Mouse (Mus musculus): Measurements from ENCODE around the gene Mpo. TPM values are rescaled to one million over a fixed set of nuclear protein-coding genes. Genes with fewer than 3 reads are reported as not detected.

Gene Mpo
- total and polyA plus RNA-seq, 3 experiments = 0.05 to 1.7 TPM; not detected in 1

- Histone ChIP-seq H3K9me3 (replicated peaks) (no peaks in the 10 kb centered on the region), H3K4me3 (ENCODE audit: low read depth, low read length) (no peak overlapping the region), H3K4me1 (ENCODE audit: insufficient read depth, low read depth, low read length) (no peaks in the 10 kb centered on the region), H3K27me3 (ENCODE audit: insufficient read depth, low read length) (peaks cover 32% of the 10 kb centered on the region), H3K36me3 (replicated peaks) (no peaks in the 10 kb centered on the region)
- no peak for ATAC-seq (ENCODE audit: extremely low read depth, insufficient number of reproducible peaks, low FRiP score, poor library complexity, severe bottlenecking)
- DNase-seq (ENCODE audit: low spot score) = no peak
- TF ChIP-seq TAL1 (conservative IDR thresholded peaks at IDR 0.05; ENCODE audit: low read depth, low read length) (no peak), GATA2 (IDR thresholded peaks at IDR 0.05; ENCODE audit: borderline replicate concordance, low read depth, low read length) (no peak), GATA1 (IDR thresholded peaks at IDR 0.05; ENCODE audit: borderline replicate concordance, low read length) (no peak), CTCF (IDR thresholded peaks at IDR 0.05; ENCODE audit: low read depth, low read length) (no peak), POLR2AphosphoS5 (IDR thresholded peaks at IDR 0.05; ENCODE audit: insufficient replicate concordance, low read depth, low read length) (no peak)
These were observed 14.9 kb downstream of the Mpo start for GRCm38 (mm10) chr11:87808236-87808635.

GRCm38 (mm10) chr11:87811396-87811795, 18.0 kb downstream of the Mpo start:
- Histone ChIP-seq H3K4me1 (ENCODE audit: insufficient read depth, low read depth, low read length) (no peaks in the 10 kb centered on the region), H3K9me3 (replicated peaks) (no peaks in the 10 kb centered on the region), H3K4me3 (ENCODE audit: low read depth, low read length) (no peak overlapping the region), H3K36me3 (replicated peaks) (no peaks in the 10 kb centered on the region), H3K27me3 (ENCODE audit: insufficient read depth, low read length) (peaks cover 33% of the 10 kb centered on the region)
- TF ChIP-seq GATA2 (IDR thresholded peaks at IDR 0.05; ENCODE audit: borderline replicate concordance, low read depth, low read length) (no peak), TAL1 (conservative IDR thresholded peaks at IDR 0.05; ENCODE audit: low read depth, low read length) (no peak), POLR2AphosphoS5 (IDR thresholded peaks at IDR 0.05; ENCODE audit: insufficient replicate concordance, low read depth, low read length) (no peak), CTCF (IDR thresholded peaks at IDR 0.05; ENCODE audit: low read depth, low read length) (no peak), GATA1 (IDR thresholded peaks at IDR 0.05; ENCODE audit: borderline replicate concordance, low read length) (no peak)
- DNase-seq (ENCODE audit: low spot score) (no peak), ATAC-seq (ENCODE audit: extremely low read depth, insufficient number of reproducible peaks, low FRiP score, poor library complexity, severe bottlenecking) (no peak)

- peaks cover 29% of the 10 kb centered on the region for H3K27me3 ChIP-seq (ENCODE audit: insufficient read depth, low read length)
- TF ChIP-seq TAL1 (conservative IDR thresholded peaks at IDR 0.05; ENCODE audit: low read depth, low read length) (no peak), GATA2 (IDR thresholded peaks at IDR 0.05; ENCODE audit: borderline replicate concordance, low read depth, low read length) (no peak), POLR2AphosphoS5 (IDR thresholded peaks at IDR 0.05; ENCODE audit: insufficient replicate concordance, low read depth, low read length) (no peak), GATA1 (IDR thresholded peaks at IDR 0.05; ENCODE audit: borderline replicate concordance, low read length) (no peak), CTCF (IDR thresholded peaks at IDR 0.05; ENCODE audit: low read depth, low read length) (no peak)
- no peaks in the 10 kb centered on the region for H3K4me1 ChIP-seq (ENCODE audit: insufficient read depth, low read depth, low read length)
- ATAC-seq (ENCODE audit: extremely low read depth, insufficient number of reproducible peaks, low FRiP score, poor library complexity, severe bottlenecking) (no peak), DNase-seq (ENCODE audit: low spot score) (no peak)
- no peak overlapping the region for H3K4me3 ChIP-seq (ENCODE audit: low read depth, low read length)
- no peaks in the 10 kb centered on the region for H3K9me3 ChIP-seq (replicated peaks)
- H3K36me3 ChIP-seq (replicated peaks) = no peaks in the 10 kb centered on the region
These were observed 21.4 kb downstream of the Mpo start for GRCm38 (mm10) chr11:87814831-87815230.

GRCm38 (mm10) chr11:87816707-87817442, 23.5 kb downstream of the Mpo start:
- DNase-seq (ENCODE audit: low spot score) = no peak
- no peak for TF ChIP-seq TAL1 (conservative IDR thresholded peaks at IDR 0.05; ENCODE audit: low read depth, low read length)
- no peak for TF ChIP-seq POLR2AphosphoS5 (IDR thresholded peaks at IDR 0.05; ENCODE audit: insufficient replicate concordance, low read depth, low read length)
- TF ChIP-seq CTCF (IDR thresholded peaks at IDR 0.05; ENCODE audit: low read depth, low read length) = no peak
- no peak for TF ChIP-seq GATA1 (IDR thresholded peaks at IDR 0.05; ENCODE audit: borderline replicate concordance, low read length)
- TF ChIP-seq GATA2 (IDR thresholded peaks at IDR 0.05; ENCODE audit: borderline replicate concordance, low read depth, low read length) = no peak
- no peak for ATAC-seq (ENCODE audit: extremely low read depth, insufficient number of reproducible peaks, low FRiP score, poor library complexity, severe bottlenecking)
- no peaks in the 10 kb centered on the region for H3K36me3 ChIP-seq (replicated peaks)
- H3K4me1 ChIP-seq (ENCODE audit: insufficient read depth, low read depth, low read length) = no peaks in the 10 kb centered on the region
- H3K27me3 ChIP-seq (ENCODE audit: insufficient read depth, low read length) = peaks cover 25% of the 10 kb centered on the region
- no peaks in the 10 kb centered on the region for H3K9me3 ChIP-seq (replicated peaks)
- H3K4me3 ChIP-seq (ENCODE audit: low read depth, low read length) = no peak overlapping the region

- H3K36me3 ChIP-seq (replicated peaks) = no peaks in the 10 kb centered on the region
- no peak overlapping the region for H3K4me3 ChIP-seq (ENCODE audit: low read depth, low read length)
- H3K27me3 ChIP-seq (ENCODE audit: insufficient read depth, low read length) = peaks cover 23% of the 10 kb centered on the region; the same call in 1 of the 2 replicates
- DNase-seq (ENCODE audit: low spot score) (no peak), ATAC-seq (ENCODE audit: extremely low read depth, insufficient number of reproducible peaks, low FRiP score, poor library complexity, severe bottlenecking) (no peak)
- no peaks in the 10 kb centered on the region for H3K9me3 ChIP-seq (replicated peaks)
- TF ChIP-seq POLR2AphosphoS5 (IDR thresholded peaks at IDR 0.05; ENCODE audit: insufficient replicate concordance, low read depth, low read length) (no peak), TAL1 (conservative IDR thresholded peaks at IDR 0.05; ENCODE audit: low read depth, low read length) (no peak), GATA2 (IDR thresholded peaks at IDR 0.05; ENCODE audit: borderline replicate concordance, low read depth, low read length) (no peak), GATA1 (IDR thresholded peaks at IDR 0.05; ENCODE audit: borderline replicate concordance, low read length) (no peak), CTCF (IDR thresholded peaks at IDR 0.05; ENCODE audit: low read depth, low read length) (no peak)
- H3K4me1 ChIP-seq (ENCODE audit: insufficient read depth, low read depth, low read length) = no peaks in the 10 kb centered on the region
These were observed 24.0 kb downstream of the Mpo start for GRCm38 (mm10) chr11:87817443-87817773.

GRCm38 (mm10) chr11:87821502-87821901, 28.1 kb downstream of the Mpo start:
- Histone ChIP-seq H3K4me1 (ENCODE audit: insufficient read depth, low read depth, low read length) (no peaks in the 10 kb centered on the region), H3K36me3 (replicated peaks) (no peaks in the 10 kb centered on the region), H3K4me3 (ENCODE audit: low read depth, low read length) (no peak overlapping the region), H3K27me3 (ENCODE audit: insufficient read depth, low read length) (peaks cover 30% of the 10 kb centered on the region), H3K9me3 (replicated peaks) (no peaks in the 10 kb centered on the region)
- no peak for DNase-seq (ENCODE audit: low spot score)
- no peak for ATAC-seq (ENCODE audit: extremely low read depth, insufficient number of reproducible peaks, low FRiP score, poor library complexity, severe bottlenecking)
- TF ChIP-seq TAL1 (conservative IDR thresholded peaks at IDR 0.05; ENCODE audit: low read depth, low read length) = no peak
- no peak for TF ChIP-seq GATA2 (IDR thresholded peaks at IDR 0.05; ENCODE audit: borderline replicate concordance, low read depth, low read length)
- no peak for TF ChIP-seq GATA1 (IDR thresholded peaks at IDR 0.05; ENCODE audit: borderline replicate concordance, low read length)
- no peak for TF ChIP-seq CTCF (IDR thresholded peaks at IDR 0.05; ENCODE audit: low read depth, low read length)
- TF ChIP-seq POLR2AphosphoS5 (IDR thresholded peaks at IDR 0.05; ENCODE audit: insufficient replicate concordance, low read depth, low read length) = no peak

All from G1E (cell line).